Mouse (Mus musculus): ENCODE data around the gene Grifin. TPM values are rescaled to one million over a fixed set of nuclear protein-coding genes. Genes with fewer than 3 reads are reported as not detected.

Grifin gene
- polyA plus RNA-seq, 1 experiment, result not detected

DNA sequence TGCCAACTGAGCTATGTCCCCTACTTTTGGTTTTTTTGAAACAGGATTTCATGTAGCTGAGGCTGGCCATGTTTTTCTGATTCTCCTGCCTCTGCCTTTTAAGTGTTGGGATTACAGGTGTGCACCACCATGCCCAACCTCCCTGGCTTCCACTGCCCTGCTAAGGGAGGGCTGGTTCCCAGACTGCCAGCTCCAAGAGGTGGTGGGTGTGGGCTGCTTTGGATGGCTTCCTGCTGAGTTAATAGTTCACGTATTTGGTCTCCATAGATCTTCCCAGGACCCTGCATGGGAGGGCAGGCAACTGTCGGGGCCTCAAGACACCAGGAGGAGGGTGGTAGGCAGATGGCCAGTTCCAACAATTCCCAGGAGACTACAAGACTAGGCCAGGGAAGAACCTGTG, 37.7 kb upstream of the Grifin start:
- H3K27ac ChIP-seq (replicated peaks; ENCODE audit: low read depth, low read length), result no peak overlapping the region
- H3K4me3 ChIP-seq (ENCODE audit: insufficient read depth, low read depth, low read length), result no peak overlapping the region
- H3K4me1 ChIP-seq (ENCODE audit: control insufficient read depth, insufficient read depth, insufficient read length, low read length), result peaks cover 8% of the 10 kb centered on the region; the same call in 1 of the 2 replicates

DNA sequence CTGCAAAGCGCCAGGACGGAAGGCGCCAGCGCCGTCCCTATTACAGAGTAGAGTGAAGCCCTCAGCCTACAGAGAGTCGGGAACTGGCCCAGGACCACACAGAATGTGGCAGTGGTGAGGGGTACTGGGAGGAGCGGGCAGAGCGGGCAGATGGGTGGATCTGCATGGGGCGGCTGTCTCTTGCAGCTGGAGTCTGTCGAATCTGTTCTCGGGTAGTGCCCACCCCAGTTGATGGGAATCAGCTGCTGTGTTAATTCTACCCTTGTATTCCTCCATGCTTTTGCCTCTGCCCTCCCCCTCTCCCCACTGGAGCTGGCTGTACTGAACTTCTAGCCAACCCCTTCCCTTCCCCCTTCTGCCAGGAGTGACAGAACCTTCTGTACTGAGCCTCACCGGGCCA, 36.8 kb upstream of the Grifin start:
- Histone ChIP-seq H3K4me1 (ENCODE audit: control insufficient read depth, insufficient read depth, insufficient read length, low read length) (peaks cover 6% of the 10 kb centered on the region; the same call in 1 of the 2 replicates), H3K4me3 (ENCODE audit: insufficient read depth, low read depth, low read length) (no peak overlapping the region), H3K27ac (replicated peaks; ENCODE audit: low read depth, low read length) (no peak overlapping the region)

DNA sequence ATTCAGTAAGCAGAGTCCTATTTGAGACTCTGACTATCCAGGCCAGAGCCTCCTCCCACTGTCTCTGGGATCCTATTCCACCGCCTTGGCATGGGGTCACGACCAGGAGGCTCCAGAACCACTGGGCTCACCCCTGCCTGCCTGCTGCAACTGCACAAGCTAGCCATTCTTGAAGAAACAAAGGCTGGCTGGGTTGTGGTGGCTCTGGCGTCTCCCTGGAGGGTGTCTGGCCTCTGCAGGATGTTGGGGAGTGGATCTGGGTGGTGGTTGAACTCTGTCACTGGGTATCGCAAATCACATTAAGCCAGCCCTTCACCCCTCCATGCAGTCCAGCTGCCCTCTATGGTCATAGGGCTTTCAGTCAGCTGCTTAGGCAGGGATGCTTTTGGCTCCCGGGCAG, 35.1 kb upstream of the Grifin start:
- H3K27ac ChIP-seq (replicated peaks; ENCODE audit: low read depth, low read length), result no peak overlapping the region
- no peaks in the 10 kb centered on the region; the same call in 1 of the 2 replicates for H3K4me1 ChIP-seq (ENCODE audit: control insufficient read depth, insufficient read depth, insufficient read length, low read length)
- no peak overlapping the region for H3K4me3 ChIP-seq (ENCODE audit: insufficient read depth, low read depth, low read length)

DNA sequence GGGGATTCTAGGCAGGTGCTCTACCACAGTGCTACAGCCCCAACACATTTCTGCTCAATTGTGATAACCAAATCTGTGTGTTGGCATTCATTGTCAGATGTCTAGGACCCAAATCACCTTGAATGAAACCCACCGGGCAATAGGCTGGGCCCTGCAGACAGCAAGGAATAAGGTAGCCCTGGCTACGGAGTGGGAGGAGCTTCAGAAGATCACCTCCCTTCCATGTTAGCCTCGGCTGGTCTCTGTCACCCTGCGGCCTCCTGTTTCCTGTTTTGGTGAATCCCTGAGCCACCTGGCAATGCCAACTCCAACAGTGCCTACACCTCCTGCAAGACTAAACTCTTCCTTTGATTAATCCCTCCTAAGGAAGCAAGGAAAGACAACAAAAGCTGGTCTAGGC, 32.9 kb upstream of the Grifin start:
- Histone ChIP-seq H3K4me3 (ENCODE audit: insufficient read depth, low read depth, low read length) (no peak overlapping the region), H3K27ac (replicated peaks; ENCODE audit: low read depth, low read length) (no peak overlapping the region), H3K4me1 (ENCODE audit: control insufficient read depth, insufficient read depth, insufficient read length, low read length) (no peaks in the 10 kb centered on the region; the same call in 1 of the 2 replicates)

DNA sequence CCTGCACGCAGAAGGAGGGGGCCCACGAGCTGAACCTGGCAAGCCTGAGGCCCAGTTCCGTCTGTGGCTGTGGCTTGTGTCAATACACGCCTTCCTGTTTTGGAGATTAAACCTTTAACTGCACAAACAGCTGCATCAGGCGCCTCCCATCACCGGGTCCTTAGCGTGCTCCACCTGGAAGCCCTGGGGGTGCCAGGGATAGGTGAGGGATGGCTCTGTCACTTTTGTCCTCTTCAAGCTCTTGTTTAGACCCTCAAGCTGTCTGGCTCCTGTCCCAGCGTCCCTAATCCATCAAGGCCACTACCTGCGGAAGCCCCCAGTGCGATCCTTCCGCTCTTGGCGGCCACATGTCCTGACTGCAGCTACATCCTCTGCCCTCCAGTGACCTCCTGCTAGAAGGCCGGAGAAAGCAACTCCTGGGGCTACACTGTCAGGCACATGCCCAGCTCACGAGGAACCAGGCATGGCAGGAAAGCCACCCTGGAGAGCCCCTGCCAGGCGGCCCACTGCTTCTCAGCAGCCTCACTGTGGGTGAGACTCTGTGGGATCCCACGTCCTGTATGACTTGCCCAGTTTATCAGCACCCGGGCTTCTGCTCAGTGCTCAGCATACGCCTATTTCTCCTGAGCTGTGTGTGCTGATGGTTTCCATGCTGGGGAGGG, 32.2 kb upstream of the Grifin start:
- H3K4me3 ChIP-seq (ENCODE audit: insufficient read depth, low read depth, low read length), result no peak overlapping the region
- H3K27ac ChIP-seq (replicated peaks; ENCODE audit: low read depth, low read length), result peak overlapping the region; percentile 58

DNA sequence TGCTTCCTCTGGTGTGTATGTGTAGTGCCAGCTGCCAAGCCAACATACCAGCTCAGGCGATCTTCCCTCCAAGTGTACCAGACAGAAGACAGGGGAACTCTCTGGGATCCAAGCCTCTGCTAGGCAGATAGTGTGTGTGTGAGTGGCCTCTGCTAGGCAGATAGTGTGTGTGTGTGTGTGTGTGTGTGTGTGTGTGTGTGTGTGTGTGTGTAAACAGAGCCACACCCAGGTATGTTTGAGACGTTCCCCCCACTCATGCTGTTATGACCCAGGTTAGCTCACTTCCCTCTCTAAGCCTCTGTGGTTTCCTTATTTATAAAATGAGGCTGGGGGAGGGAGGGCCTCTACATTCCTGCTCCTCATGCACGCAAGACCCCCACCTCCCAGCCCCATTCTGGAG, 31.6 kb upstream of the Grifin start:
- Histone ChIP-seq H3K27ac (replicated peaks; ENCODE audit: low read depth, low read length) (peak overlapping the region; percentile 58), H3K4me1 (ENCODE audit: control insufficient read depth, insufficient read depth, insufficient read length, low read length) (no peaks in the 10 kb centered on the region; the same call in 1 of the 2 replicates), H3K4me3 (ENCODE audit: insufficient read depth, low read depth, low read length) (no peak overlapping the region)

More for the DNA sequence above, 32.2 kb upstream of the Grifin start:
- H3K4me1 ChIP-seq (ENCODE audit: control insufficient read depth, insufficient read depth, insufficient read length, low read length), result no peaks in the 10 kb centered on the region; the same call in 1 of the 2 replicates

DNA sequence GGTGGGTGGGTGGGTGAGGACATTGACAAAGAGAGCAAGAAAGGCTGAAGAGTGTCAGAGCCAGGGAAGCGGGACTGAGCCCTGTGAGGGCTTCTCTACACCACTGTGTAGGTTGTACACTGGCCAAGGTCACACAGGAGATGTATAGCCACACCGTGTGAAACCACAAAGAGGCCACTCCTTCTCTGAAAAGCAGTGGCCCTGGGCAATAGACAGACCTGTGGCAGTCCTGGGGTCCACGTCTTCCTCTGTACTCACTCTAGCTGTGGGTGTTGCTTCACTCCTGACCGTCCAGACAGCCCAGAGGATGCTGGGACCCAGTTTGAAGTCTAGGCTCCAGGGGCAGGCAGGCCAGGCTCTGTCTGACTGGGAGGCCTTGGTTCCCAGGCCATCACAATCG, 30.0 kb upstream of the Grifin start:
- Histone ChIP-seq H3K27ac (replicated peaks; ENCODE audit: low read depth, low read length) (no peak overlapping the region), H3K4me3 (ENCODE audit: insufficient read depth, low read depth, low read length) (no peak overlapping the region), H3K4me1 (ENCODE audit: control insufficient read depth, insufficient read depth, insufficient read length, low read length) (no peaks in the 10 kb centered on the region; the same call in 1 of the 2 replicates)

DNA sequence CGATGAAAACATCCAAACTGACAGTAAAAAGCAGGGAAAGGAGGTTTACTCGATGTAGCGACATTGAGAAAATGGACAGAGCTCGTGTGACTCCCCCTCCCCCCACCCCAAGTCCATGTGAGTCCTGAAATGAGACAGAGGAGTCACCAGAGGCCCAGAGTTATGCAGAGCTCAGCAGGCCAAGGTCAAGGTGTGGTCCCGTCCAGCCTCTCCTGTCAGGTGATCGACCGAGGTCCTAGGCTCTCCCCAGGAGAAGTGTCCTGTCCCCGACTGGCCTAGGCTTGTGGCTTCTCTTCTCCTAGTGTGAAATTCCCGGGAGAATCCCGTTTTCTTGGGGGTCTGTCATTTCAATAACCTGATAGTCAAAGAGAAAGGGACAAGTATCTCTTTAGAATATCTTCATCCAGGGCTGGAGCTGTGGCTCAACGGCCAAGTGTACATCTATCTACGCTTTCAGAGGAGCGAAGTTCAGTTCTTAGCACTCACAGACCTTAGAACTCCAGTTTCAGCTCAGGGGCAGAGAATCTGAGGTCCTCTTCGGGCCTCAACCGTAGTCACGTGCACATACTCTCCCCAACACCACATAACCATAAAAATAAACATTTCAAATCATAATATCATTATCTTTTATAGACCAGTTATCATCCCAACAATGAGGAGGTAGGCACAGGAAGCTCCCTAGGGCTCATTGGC, 24.4 kb upstream of the Grifin start:
- Histone ChIP-seq H3K4me1 (ENCODE audit: control insufficient read depth, insufficient read depth, insufficient read length, low read length) (no peaks in the 10 kb centered on the region), H3K27ac (replicated peaks; ENCODE audit: low read depth, low read length) (no peak overlapping the region), H3K4me3 (ENCODE audit: insufficient read depth, low read depth, low read length) (no peak overlapping the region)

DNA sequence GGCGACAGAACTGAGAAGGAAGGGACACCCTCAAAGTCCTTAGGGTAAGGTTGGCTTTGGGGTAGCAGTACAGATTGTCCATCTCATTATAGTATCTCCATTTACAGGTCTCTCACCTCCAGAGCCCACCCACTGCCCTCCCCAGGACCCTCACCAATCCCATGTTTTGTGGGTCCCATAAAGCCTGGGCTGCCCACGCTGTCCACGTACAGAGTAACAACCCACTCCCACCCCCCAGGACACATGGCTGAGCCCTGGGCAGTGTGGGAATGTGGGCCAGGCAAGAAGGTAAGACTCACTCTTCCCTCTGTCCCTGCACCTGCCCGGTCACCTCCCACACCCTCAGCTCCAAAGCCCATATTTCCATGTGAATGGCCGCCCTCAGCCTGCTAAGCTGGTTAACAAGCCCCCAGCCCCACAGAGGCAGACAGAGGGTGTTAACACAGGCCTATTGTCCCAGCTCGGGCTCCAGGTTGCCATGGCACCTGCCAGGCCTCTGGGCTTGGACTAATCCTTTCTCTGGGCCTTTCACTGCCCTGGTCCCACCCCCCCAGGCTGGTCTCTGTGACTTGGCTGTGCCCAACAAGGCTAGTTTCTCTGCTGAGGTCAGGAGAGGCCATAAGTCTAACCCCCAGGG, 19.0 kb upstream of the Grifin start:
- no peak overlapping the region for H3K4me3 ChIP-seq (ENCODE audit: insufficient read depth, low read depth, low read length)
- H3K27ac ChIP-seq (replicated peaks; ENCODE audit: low read depth, low read length), result no peak overlapping the region
- H3K4me1 ChIP-seq (ENCODE audit: control insufficient read depth, insufficient read depth, insufficient read length, low read length), result no peaks in the 10 kb centered on the region; the same call in 1 of the 2 replicates

DNA sequence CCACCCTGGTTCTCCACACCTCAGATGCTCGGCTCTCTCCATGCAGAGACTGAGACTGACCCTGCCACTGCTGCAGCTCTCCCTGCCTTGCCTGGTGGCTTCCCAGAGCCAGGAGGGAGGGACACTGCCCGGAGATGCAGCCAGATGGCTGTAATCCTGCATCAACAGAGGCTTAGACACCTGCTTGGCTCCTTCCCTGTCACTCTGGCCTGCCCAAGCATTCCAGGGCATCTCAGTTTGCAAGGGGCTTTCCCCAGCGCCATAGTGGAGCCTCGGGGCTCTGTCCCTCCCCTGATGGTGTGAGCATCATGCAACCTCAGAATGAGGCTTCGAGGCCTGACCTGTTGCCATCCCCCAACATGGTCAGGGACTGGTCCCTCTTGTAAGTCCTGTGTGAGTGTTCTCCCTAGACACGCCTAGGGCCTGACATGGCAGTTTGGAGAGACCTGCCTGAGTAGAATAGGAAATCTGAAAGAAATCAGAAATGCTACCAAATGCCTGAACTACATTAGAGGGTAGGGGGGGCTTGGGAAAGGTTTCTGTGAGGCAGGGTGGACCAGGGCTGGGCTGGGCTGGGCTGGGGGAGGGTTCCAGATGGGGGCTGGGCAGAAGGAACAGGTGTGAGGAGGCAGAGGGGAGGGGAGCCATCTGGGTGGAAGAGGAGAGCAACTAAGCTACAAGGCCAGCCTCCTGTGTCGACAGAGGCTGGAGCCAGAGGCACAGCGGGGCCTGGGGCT, 18.3 kb upstream of the Grifin start:
- no peak overlapping the region for H3K27ac ChIP-seq (replicated peaks; ENCODE audit: low read depth, low read length)
- H3K4me1 ChIP-seq (ENCODE audit: control insufficient read depth, insufficient read depth, insufficient read length, low read length), result no peaks in the 10 kb centered on the region; the same call in 1 of the 2 replicates
- no peak overlapping the region for H3K4me3 ChIP-seq (ENCODE audit: insufficient read depth, low read depth, low read length)

DNA sequence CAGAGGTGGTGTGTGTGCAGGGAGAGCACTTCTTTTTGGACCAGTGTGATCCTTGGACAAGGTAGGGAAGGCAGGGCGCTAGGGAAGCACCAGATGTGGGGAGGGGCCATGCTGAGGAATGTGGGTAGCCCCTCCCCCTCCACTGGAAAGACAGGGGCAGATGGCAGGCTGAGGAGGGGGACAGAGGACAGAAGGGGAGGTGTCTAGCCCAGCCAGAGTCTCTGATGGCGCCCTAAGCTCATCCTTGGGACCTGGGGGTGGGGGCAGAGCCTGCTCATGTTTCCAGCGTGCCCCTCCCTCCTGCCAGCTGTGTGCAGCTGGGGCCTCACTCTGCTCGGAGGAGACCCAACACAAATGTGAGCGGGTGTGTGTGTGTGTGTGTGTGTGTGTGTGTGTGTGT, 16.7 kb upstream of the Grifin start:
- H3K27ac ChIP-seq (replicated peaks; ENCODE audit: low read depth, low read length), result no peak overlapping the region
- no peaks in the 10 kb centered on the region; the same call in 1 of the 2 replicates for H3K4me1 ChIP-seq (ENCODE audit: control insufficient read depth, insufficient read depth, insufficient read length, low read length)
- no peak overlapping the region for H3K4me3 ChIP-seq (ENCODE audit: insufficient read depth, low read depth, low read length)

DNA sequence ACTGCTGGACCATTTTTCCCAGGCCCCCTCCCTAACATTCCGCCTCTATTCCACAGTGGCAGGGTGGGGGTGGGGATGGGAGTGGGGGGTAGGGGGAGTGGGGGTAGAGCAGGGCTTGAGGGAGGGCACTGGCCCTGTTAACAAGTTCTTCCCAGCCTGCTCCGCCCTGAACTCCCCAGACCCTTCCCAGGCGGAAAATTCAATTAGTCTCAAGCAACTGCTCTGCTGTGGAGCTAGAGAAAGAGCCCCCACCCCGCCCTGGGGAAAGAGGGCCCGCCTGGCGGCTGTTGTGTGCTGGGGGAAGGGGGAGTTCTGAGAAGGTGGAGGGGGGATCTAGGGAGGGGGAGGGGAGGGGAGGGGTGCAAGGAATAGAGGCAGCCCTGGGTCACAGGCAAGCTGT, 14.9 kb upstream of the Grifin start:
- Histone ChIP-seq H3K27ac (replicated peaks; ENCODE audit: low read depth, low read length) (no peak overlapping the region), H3K4me3 (ENCODE audit: insufficient read depth, low read depth, low read length) (no peak overlapping the region)

DNA sequence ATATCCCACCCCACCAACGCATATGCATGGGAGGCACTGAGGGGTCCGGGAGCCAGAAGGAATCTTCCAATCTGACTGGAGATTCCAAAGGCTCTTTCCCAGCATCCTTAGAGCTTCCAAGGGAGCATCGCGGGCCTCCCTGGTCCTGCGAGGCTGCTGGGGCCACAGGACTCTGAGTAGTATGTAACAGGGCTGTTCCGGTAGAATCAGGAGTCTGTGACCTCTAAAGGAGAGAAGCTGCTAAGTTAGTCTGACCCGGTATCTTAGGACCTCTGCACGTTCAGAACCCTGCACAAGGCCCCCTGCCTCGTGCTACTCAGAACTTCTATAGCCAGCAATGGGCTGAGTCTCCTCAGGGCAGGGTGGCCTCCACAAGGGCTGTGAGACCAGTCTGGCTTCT, 14.3 kb upstream of the Grifin start:
- H3K4me3 ChIP-seq (ENCODE audit: insufficient read depth, low read depth, low read length), result no peak overlapping the region
- peaks cover 3% of the 10 kb centered on the region for H3K4me1 ChIP-seq (ENCODE audit: control insufficient read depth, insufficient read depth, insufficient read length, low read length)
- no peak overlapping the region for H3K27ac ChIP-seq (replicated peaks; ENCODE audit: low read depth, low read length)

More for the DNA sequence above, 14.9 kb upstream of the Grifin start:
- no peaks in the 10 kb centered on the region; the same call in none of the 2 replicates for H3K4me1 ChIP-seq (ENCODE audit: control insufficient read depth, insufficient read depth, insufficient read length, low read length)

DNA sequence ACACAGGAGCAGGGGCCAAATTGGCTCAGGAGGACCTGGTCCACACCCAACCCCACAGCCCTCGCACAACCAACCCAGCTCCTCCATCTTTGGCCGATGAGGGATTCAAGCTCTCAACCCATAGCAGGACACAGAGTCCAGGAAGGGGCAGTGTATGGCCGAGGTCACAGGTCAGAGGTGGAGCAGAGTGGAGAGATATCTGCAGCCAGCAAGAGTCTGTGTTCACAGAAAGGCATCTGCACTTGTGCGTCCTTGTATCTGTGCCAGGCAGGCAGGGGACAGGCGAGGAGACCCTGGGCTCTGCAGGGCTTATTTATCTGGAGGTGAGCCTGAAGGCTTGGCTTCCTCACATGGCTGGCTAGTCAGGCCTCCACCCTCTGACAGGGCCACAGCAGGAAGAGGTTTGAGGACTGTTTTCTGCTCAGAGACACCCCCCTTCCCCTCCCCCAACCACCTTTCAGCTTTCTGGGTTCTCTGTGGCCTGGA, 10.6 kb upstream of the Grifin start:
- H3K27ac ChIP-seq (replicated peaks; ENCODE audit: low read depth, low read length), result peak overlapping the region; percentile 69
- no peak overlapping the region for H3K4me3 ChIP-seq (ENCODE audit: insufficient read depth, low read depth, low read length)
- H3K4me1 ChIP-seq (ENCODE audit: control insufficient read depth, insufficient read depth, insufficient read length, low read length), result peaks cover 12% of the 10 kb centered on the region

DNA sequence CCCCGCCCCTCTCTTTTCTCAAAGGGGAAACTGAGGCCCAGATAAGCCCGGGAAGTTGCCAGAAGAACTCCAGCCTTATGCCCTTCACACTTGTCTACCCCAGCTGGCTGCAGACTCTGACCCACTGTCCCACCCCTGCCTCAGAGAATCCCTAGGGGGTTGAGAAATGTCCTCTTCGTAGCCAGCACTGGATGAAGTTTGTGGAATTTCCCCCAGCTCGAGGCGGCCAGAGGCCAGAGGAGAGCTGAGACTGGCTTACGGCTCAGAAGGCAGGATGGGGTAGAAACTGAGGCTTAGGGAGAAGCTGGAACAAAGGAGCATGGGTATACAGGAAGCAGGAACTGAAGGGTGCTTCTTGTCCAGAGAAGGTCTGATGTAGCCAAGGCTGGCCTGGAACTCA, 7.7 kb upstream of the Grifin start:
- Histone ChIP-seq H3K4me1 (ENCODE audit: control insufficient read depth, insufficient read depth, insufficient read length, low read length) (peaks cover 22% of the 10 kb centered on the region), H3K27ac (replicated peaks; ENCODE audit: low read depth, low read length) (peak overlapping the region; percentile 69), H3K4me3 (ENCODE audit: insufficient read depth, low read depth, low read length) (no peak overlapping the region)
